Mouse (Mus musculus): ENCODE data around the gene Lmo2. TPM values are rescaled to one million over a fixed set of nuclear protein-coding genes. Genes with fewer than 3 reads are reported as not detected.

Gene Lmo2
- total and polyA plus RNA-seq, 3 experiments: 119 to 255 (median 184) TPM

DNA sequence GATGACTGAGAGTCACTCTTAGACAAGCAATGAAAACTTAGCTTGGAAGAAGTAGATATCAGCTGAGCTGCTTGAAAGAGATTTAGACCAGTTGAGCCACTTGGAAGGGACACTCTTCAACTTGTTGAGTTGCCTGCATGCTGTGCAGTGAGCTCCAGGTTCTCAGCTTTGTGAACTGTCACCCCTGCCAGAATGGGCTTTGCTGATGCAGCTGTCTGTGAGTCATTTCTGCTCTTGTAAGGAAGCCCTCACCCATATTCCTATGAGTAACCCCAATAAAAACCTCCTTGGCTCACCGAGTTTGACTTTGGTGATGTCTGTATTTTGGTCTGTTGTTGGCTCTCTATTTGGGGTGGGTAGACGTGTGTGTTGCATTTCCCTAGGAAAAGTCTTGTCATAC, 39.4 kb upstream of the Lmo2 start:
- Histone ChIP-seq H3K27me3 (ENCODE audit: insufficient read depth, low read length) (no peaks in the 10 kb centered on the region), H3K4me3 (ENCODE audit: low read depth, low read length) (no peak overlapping the region), H3K4me1 (ENCODE audit: insufficient read depth, low read depth, low read length) (peaks cover 25% of the 10 kb centered on the region), H3K36me3 (replicated peaks) (no peaks in the 10 kb centered on the region), H3K9me3 (replicated peaks) (no peaks in the 10 kb centered on the region)
- DNase-seq (ENCODE audit: low spot score) (no peak), ATAC-seq (ENCODE audit: extremely low read depth, insufficient number of reproducible peaks, low FRiP score, poor library complexity, severe bottlenecking) (no peak)
- TF ChIP-seq GATA2 (IDR thresholded peaks at IDR 0.05; ENCODE audit: borderline replicate concordance, low read depth, low read length): no peak
- no peak for TF ChIP-seq GATA1 (IDR thresholded peaks at IDR 0.05; ENCODE audit: borderline replicate concordance, low read length)

DNA sequence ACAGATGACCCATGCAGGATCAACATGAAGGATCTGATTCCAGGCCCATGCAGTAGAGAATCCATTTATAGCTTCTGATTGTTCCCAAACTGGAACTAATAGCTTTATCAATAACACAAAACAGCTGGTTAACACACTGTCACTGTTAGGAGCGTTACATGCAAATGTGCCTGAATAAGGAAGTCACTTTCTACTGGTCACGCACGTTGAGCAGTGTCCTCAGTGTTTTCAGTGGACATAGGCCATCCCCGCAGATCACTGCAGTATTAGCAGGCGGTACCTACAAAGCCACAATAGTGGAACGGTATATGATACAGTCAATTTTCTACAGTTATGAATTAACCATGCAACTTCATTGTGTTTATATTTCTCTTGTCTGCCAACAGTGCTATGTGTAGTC, 38.3 kb upstream of the Lmo2 start:
- peaks cover 25% of the 10 kb centered on the region for H3K4me1 ChIP-seq (ENCODE audit: insufficient read depth, low read depth, low read length)
- no peaks in the 10 kb centered on the region for H3K9me3 ChIP-seq (replicated peaks)
- ATAC-seq (ENCODE audit: extremely low read depth, insufficient number of reproducible peaks, low FRiP score, poor library complexity, severe bottlenecking) (no peak), DNase-seq (ENCODE audit: low spot score) (no peak)
- no peaks in the 10 kb centered on the region for H3K36me3 ChIP-seq (replicated peaks)
- no peaks in the 10 kb centered on the region for H3K27me3 ChIP-seq (ENCODE audit: insufficient read depth, low read length)
- no peak for TF ChIP-seq CTCF (IDR thresholded peaks at IDR 0.05; ENCODE audit: low read depth, low read length)
- no peak for TF ChIP-seq TAL1 (conservative IDR thresholded peaks at IDR 0.05; ENCODE audit: low read depth, low read length)
- TF ChIP-seq POLR2AphosphoS5 (IDR thresholded peaks at IDR 0.05; ENCODE audit: insufficient replicate concordance, low read depth, low read length): no peak
- no peak for TF ChIP-seq GATA2 (IDR thresholded peaks at IDR 0.05; ENCODE audit: borderline replicate concordance, low read depth, low read length)
- TF ChIP-seq GATA1 (IDR thresholded peaks at IDR 0.05; ENCODE audit: borderline replicate concordance, low read length): no peak
- H3K4me3 ChIP-seq (ENCODE audit: low read depth, low read length): no peak overlapping the region

DNA sequence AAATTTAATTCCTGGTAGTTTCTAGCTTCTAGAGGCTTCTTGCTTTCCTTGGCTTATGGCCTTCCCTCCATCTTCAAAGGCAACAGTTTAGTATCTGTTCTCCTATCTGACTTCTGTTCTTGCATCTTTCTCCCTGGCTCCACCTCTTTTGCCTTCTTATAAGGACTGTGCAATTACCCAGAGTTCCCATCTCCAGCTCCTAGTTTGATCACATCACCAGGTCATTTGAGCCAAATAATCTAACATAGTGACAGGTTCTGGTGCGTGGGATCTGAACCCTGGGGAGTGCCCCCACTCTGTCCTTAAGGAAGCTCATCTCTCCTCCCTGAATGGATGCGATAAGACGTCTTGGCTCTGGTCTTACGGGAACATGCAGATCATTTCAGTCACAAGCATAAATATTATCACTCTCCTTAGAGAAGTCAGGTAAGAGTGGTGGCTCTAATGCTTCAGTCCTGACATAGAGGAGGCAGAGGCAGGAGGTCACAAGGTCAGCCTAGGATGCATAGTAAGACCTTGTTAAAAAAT, 31.1 kb upstream of the Lmo2 start:
- Histone ChIP-seq H3K27me3 (ENCODE audit: insufficient read depth, low read length) (no peaks in the 10 kb centered on the region), H3K4me3 (ENCODE audit: low read depth, low read length) (no peak overlapping the region; the same call in 1 of the 2 replicates), H3K4me1 (ENCODE audit: insufficient read depth, low read depth, low read length) (peaks cover 63% of the 10 kb centered on the region), H3K36me3 (replicated peaks) (no peaks in the 10 kb centered on the region), H3K9me3 (replicated peaks) (no peaks in the 10 kb centered on the region; the same call in 1 of the 2 replicates)
- TF ChIP-seq GATA2 (IDR thresholded peaks at IDR 0.05; ENCODE audit: borderline replicate concordance, low read depth, low read length): no peak
- TF ChIP-seq GATA1 (IDR thresholded peaks at IDR 0.05; ENCODE audit: borderline replicate concordance, low read length): no peak
- peak; percentile 68 for TF ChIP-seq TAL1 (conservative IDR thresholded peaks at IDR 0.05; ENCODE audit: low read depth, low read length)
- DNase-seq (ENCODE audit: low spot score) (peak; percentile 35), ATAC-seq (ENCODE audit: extremely low read depth, insufficient number of reproducible peaks, low FRiP score, poor library complexity, severe bottlenecking) (peak; percentile 74)

DNA sequence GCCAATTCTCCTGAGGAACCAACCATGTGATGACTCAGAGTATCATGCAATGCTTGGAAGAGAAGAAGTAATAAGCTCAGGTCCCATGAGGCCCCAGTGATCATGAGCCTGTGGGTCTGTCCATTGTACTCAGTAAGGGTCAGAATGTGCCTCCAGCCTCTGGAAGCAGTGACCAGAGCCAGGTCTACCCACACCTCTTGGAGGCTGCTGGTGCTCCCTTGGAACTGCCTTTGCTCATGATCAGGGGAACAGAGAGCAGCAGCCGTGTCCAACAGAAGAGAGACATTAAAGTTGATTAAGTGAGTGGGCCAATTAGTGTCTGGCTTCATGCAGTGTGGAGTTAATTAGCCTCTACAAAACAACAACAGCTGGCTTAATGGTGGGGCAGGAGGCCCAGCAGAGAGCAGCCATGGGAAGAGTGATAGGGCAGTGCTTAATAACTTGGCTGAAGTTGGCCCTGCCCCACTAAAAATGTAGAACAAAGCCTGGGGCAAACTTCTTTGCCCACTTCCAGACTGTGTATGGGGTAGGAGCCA, 30.1 kb upstream of the Lmo2 start:
- ATAC-seq (ENCODE audit: extremely low read depth, insufficient number of reproducible peaks, low FRiP score, poor library complexity, severe bottlenecking): no peak
- Histone ChIP-seq H3K4me3 (ENCODE audit: low read depth, low read length) (no peak overlapping the region), H3K36me3 (replicated peaks) (no peaks in the 10 kb centered on the region), H3K4me1 (ENCODE audit: insufficient read depth, low read depth, low read length) (peaks cover 70% of the 10 kb centered on the region), H3K9me3 (replicated peaks) (no peaks in the 10 kb centered on the region; the same call in 1 of the 2 replicates), H3K27me3 (ENCODE audit: insufficient read depth, low read length) (no peaks in the 10 kb centered on the region)
- DNase-seq (ENCODE audit: low spot score): no peak
- no peak for TF ChIP-seq GATA1 (IDR thresholded peaks at IDR 0.05; ENCODE audit: borderline replicate concordance, low read length)
- TF ChIP-seq CTCF (IDR thresholded peaks at IDR 0.05; ENCODE audit: low read depth, low read length): no peak
- TF ChIP-seq POLR2AphosphoS5 (IDR thresholded peaks at IDR 0.05; ENCODE audit: insufficient replicate concordance, low read depth, low read length): no peak
- no peak for TF ChIP-seq GATA2 (IDR thresholded peaks at IDR 0.05; ENCODE audit: borderline replicate concordance, low read depth, low read length)
- TF ChIP-seq TAL1 (conservative IDR thresholded peaks at IDR 0.05; ENCODE audit: low read depth, low read length): no peak

DNA sequence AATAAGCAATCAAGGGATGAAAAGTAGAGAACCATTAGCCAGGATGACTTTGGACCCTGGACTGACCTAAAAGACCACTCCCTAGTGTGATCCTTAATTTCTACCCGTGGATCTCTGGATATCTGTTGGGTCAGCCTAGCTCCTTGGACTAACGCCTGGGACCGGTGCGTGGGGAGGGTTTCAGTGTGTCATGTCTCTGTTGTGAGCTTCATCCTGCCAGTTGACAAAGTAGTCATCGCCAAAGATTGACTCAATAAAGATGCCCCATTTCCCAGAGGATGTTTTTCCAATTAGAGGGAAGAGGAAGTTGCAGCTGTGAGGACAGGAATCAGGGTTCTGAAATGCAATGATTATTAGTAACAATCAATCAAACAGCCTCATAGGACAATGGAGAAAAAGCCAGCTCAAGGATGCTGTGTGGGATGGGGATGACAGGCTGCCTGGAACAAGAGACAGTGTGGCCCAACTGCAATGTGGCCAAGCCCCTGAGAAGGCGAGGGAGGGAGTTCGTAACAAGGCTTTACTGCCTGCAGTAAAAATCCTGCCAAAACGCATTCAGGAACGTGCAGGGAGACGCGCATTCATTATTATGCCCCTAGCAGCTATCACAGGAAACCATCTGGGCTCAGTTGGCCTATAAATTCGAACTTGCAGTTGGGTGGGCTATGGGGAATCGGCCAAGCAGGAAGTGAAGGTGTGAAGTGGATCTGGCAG, 27.3 kb upstream of the Lmo2 start:
- TF ChIP-seq CTCF (IDR thresholded peaks at IDR 0.05; ENCODE audit: low read depth, low read length) (no peak), TAL1 (conservative IDR thresholded peaks at IDR 0.05; ENCODE audit: low read depth, low read length) (peak; percentile 46; the same call in 1 of the 2 replicates)
- Histone ChIP-seq H3K36me3 (replicated peaks) (no peaks in the 10 kb centered on the region), H3K4me1 (ENCODE audit: insufficient read depth, low read depth, low read length) (peaks cover 84% of the 10 kb centered on the region), H3K9me3 (replicated peaks) (no peaks in the 10 kb centered on the region), H3K27me3 (ENCODE audit: insufficient read depth, low read length) (no peaks in the 10 kb centered on the region), H3K4me3 (ENCODE audit: low read depth, low read length) (peak overlapping the region; percentile 17; the same call in 1 of the 2 replicates)
- peak; percentile 40 for ATAC-seq (ENCODE audit: extremely low read depth, insufficient number of reproducible peaks, low FRiP score, poor library complexity, severe bottlenecking)
- DNase-seq (ENCODE audit: low spot score): peak; percentile 10

DNA sequence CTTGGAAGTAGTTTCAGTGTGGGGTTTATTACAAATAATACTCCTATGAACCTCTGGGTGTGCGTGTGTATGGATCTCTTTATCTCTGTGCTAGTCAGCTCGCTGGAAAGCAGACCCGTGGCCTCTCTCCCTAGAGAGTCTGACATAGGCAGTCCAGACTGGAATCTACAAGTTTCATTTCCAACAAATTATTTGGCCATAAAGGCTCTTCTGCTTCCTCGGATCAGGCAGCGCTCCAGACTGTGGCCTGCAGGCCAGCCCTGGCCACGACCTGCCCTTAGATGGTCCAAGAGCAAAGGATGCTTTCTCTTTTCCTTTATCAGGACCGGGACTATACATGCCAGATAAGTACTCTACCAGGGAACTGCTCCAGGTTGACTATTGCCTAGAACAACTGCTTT, 26.3 kb upstream of the Lmo2 start:
- TF ChIP-seq GATA1 (IDR thresholded peaks at IDR 0.05; ENCODE audit: borderline replicate concordance, low read length) (no peak), POLR2AphosphoS5 (IDR thresholded peaks at IDR 0.05; ENCODE audit: insufficient replicate concordance, low read depth, low read length) (no peak), TAL1 (conservative IDR thresholded peaks at IDR 0.05; ENCODE audit: low read depth, low read length) (no peak), CTCF (IDR thresholded peaks at IDR 0.05; ENCODE audit: low read depth, low read length) (no peak), GATA2 (IDR thresholded peaks at IDR 0.05; ENCODE audit: borderline replicate concordance, low read depth, low read length) (no peak)
- Histone ChIP-seq H3K36me3 (replicated peaks) (no peaks in the 10 kb centered on the region), H3K9me3 (replicated peaks) (no peaks in the 10 kb centered on the region), H3K4me1 (ENCODE audit: insufficient read depth, low read depth, low read length) (peaks cover 83% of the 10 kb centered on the region), H3K4me3 (ENCODE audit: low read depth, low read length) (peak overlapping the region; percentile 47; the same call in 1 of the 2 replicates), H3K27me3 (ENCODE audit: insufficient read depth, low read length) (no peaks in the 10 kb centered on the region)
- DNase-seq (ENCODE audit: low spot score) (no peak), ATAC-seq (ENCODE audit: extremely low read depth, insufficient number of reproducible peaks, low FRiP score, poor library complexity, severe bottlenecking) (no peak)

All from G1E (cell line).